Mouse (Mus musculus) heart, embryonic 15.5 days (tissue): Measurements from ENCODE around the gene Hydin. TPM values are rescaled to one million over a fixed set of nuclear protein-coding genes. Genes with fewer than 3 reads are reported as not detected.

Experiments used
- ATAC-seq: fragments of 200-750 bp; cut with Nextera tagmentation; replicated peaks from 2 replicates; pipeline ENCODE4 v1.8.0; 2017; ENCODE audit warnings: low read depth, moderate TSS enrichment; ENCODE audit not compliant: insufficient number of reproducible peaks, insufficient read depth, low FRiP score
- H3K27ac ChIP-seq: fragments of 300-500 bp; sonication (generic); 2 replicates; pipeline ENCODE4 v1.5.1; 2015; ENCODE audit warnings: mild to moderate bottlenecking, inconsistent platforms
- H3K27me3 ChIP-seq: fragments of 300-500 bp; sonication (generic); 2 replicates; pipeline ENCODE4 v1.6.1; 2015; ENCODE audit warnings: inconsistent platforms
- H3K36me3 ChIP-seq: fragments of 300-500 bp; sonication (generic); 2 replicates; pipeline ENCODE4 v1.6.1; 2015; ENCODE audit warnings: mild to moderate bottlenecking, inconsistent platforms
- H3K4me1 ChIP-seq: fragments of 300-500 bp; sonication (generic); replicated peaks from 2 replicates; pipeline ENCODE4 v1.6.1; 2015; ENCODE audit warnings: inconsistent platforms
- H3K4me2 ChIP-seq: fragments of 300-500 bp; sonication (generic); 2 replicates; pipeline ENCODE4 v1.6.1; 2015; ENCODE audit warnings: inconsistent platforms, mild to moderate bottlenecking, moderate library complexity
- H3K4me3 ChIP-seq: fragments of 300-500 bp; sonication (generic); 2 replicates; pipeline ENCODE4 v1.5.1; 2015; ENCODE audit warnings: mild to moderate bottlenecking, inconsistent platforms
- H3K9ac ChIP-seq: fragments of 300-500 bp; sonication (generic); 2 replicates; pipeline ENCODE4 v1.6.1; 2015; ENCODE audit warnings: mild to moderate bottlenecking, inconsistent platforms
- H3K9me3 ChIP-seq: fragments of 300-500 bp; sonication (generic); replicated peaks from 2 replicates; pipeline ENCODE4 v1.6.1; 2016; ENCODE audit warnings: inconsistent platforms
- WGBS: fragments of 180-500 bp; shearing (Covaris S2); methylation state at CpG from one replicate; pipeline ENCODE4 v1.1.7; 2015; ENCODE audit warnings: mixed read lengths; 5-methylcytosine and 5-hydroxymethylcytosine counted together
- polyA plus RNA-seq: library from polyadenylated mRNA; unstranded; fragments of >200 nt; fragmentation: Nextera tagmentation; extraction: Ambion mirVana; gene quantifications from 2 replicates; pipeline ENCODE4 v1.2.1, GENCODE M21; 2015

Hydin gene
- polyA plus RNA-seq, 1 experiment from 2014 or later, result 0.04 TPM

- Histone ChIP-seq H3K9ac (no peak overlapping the region), H3K4me1 (no peaks in the 10 kb centered on the region), H3K27me3 (no peaks in the 10 kb centered on the region), H3K27ac (no peak overlapping the region), H3K4me3 (no peak overlapping the region), H3K9me3 (no peaks in the 10 kb centered on the region), H3K36me3 (no peaks in the 10 kb centered on the region), H3K4me2 (no peak overlapping the region)
- WGBS, result 86% methylated on average over 6 of the region's 6 CpGs
- no peak for ATAC-seq
Observed at GRCm38 (mm10) chr8:110450463-110450862, 183.7 kb downstream of the Hydin start.

GRCm38 (mm10) chr8:110454466-110454865, 187.7 kb downstream of the Hydin start:
- Histone ChIP-seq H3K36me3 (no peaks in the 10 kb centered on the region), H3K4me1 (no peaks in the 10 kb centered on the region), H3K4me3 (no peak overlapping the region), H3K4me2 (no peak overlapping the region), H3K9ac (no peak overlapping the region), H3K27ac (no peak overlapping the region), H3K27me3 (no peaks in the 10 kb centered on the region), H3K9me3 (no peaks in the 10 kb centered on the region)
- WGBS, result 73% methylated on average over 4 of the region's 4 CpGs
- no peak for ATAC-seq

GRCm38 (mm10) chr8:110457424-110457823, 190.6 kb downstream of the Hydin start:
- 70% methylated on average over 4 of the region's 4 CpGs for WGBS
- Histone ChIP-seq H3K27ac (no peak overlapping the region), H3K36me3 (no peaks in the 10 kb centered on the region), H3K4me2 (no peak overlapping the region), H3K9me3 (no peaks in the 10 kb centered on the region), H3K27me3 (no peaks in the 10 kb centered on the region), H3K4me1 (no peaks in the 10 kb centered on the region), H3K4me3 (no peak overlapping the region), H3K9ac (no peak overlapping the region)
- no peak for ATAC-seq

GRCm38 (mm10) chr8:110462627-110463208, 195.9 kb downstream of the Hydin start:
- WGBS, result 80% methylated on average over 10 of the region's 10 CpGs
- no peak overlapping the region for H3K4me2 ChIP-seq
- no peaks in the 10 kb centered on the region for H3K36me3 ChIP-seq
- no peak overlapping the region for H3K9ac ChIP-seq
- no peak overlapping the region for H3K27ac ChIP-seq
- no peaks in the 10 kb centered on the region for H3K4me1 ChIP-seq
- H3K4me3 ChIP-seq, result no peak overlapping the region
- no peak for ATAC-seq
- H3K9me3 ChIP-seq, result no peaks in the 10 kb centered on the region
- H3K27me3 ChIP-seq, result no peaks in the 10 kb centered on the region

GRCm38 (mm10) chr8:110463773-110464460, 197.1 kb downstream of the Hydin start:
- H3K4me3 ChIP-seq, result no peak overlapping the region
- H3K27ac ChIP-seq, result no peak overlapping the region
- H3K9me3 ChIP-seq, result no peaks in the 10 kb centered on the region
- H3K9ac ChIP-seq, result no peak overlapping the region
- no peak for ATAC-seq
- no peaks in the 10 kb centered on the region for H3K36me3 ChIP-seq
- 81% methylated on average over 10 of the region's 10 CpGs for WGBS
- no peaks in the 10 kb centered on the region for H3K27me3 ChIP-seq
- H3K4me1 ChIP-seq, result no peaks in the 10 kb centered on the region
- no peak overlapping the region for H3K4me2 ChIP-seq

GRCm38 (mm10) chr8:110465606-110466005, 198.8 kb downstream of the Hydin start:
- H3K27ac ChIP-seq, result no peak overlapping the region
- no peak for ATAC-seq
- no peaks in the 10 kb centered on the region for H3K4me1 ChIP-seq
- H3K9ac ChIP-seq, result no peak overlapping the region
- no peak overlapping the region for H3K4me3 ChIP-seq
- no peaks in the 10 kb centered on the region for H3K9me3 ChIP-seq
- H3K27me3 ChIP-seq, result no peaks in the 10 kb centered on the region
- WGBS, result 76% methylated on average over 9 of the region's 9 CpGs
- H3K36me3 ChIP-seq, result no peaks in the 10 kb centered on the region
- H3K4me2 ChIP-seq, result no peak overlapping the region

- Histone ChIP-seq H3K4me1 (no peaks in the 10 kb centered on the region), H3K27me3 (no peaks in the 10 kb centered on the region; the same call in 1 of the 2 replicates), H3K27ac (no peak overlapping the region), H3K9me3 (no peaks in the 10 kb centered on the region), H3K4me2 (no peak overlapping the region), H3K9ac (no peak overlapping the region), H3K36me3 (no peaks in the 10 kb centered on the region), H3K4me3 (no peak overlapping the region)
- WGBS, result 75% methylated on average over 6 of the region's 6 CpGs
- no peak for ATAC-seq
Observed at GRCm38 (mm10) chr8:110477256-110477655, 210.5 kb downstream of the Hydin start.

- no peak overlapping the region for H3K9ac ChIP-seq
- H3K4me1 ChIP-seq, result no peaks in the 10 kb centered on the region
- H3K27ac ChIP-seq, result no peak overlapping the region
- ATAC-seq, result no peak
- no peaks in the 10 kb centered on the region for H3K36me3 ChIP-seq
- no peak overlapping the region for H3K4me2 ChIP-seq
- H3K27me3 ChIP-seq, result no peaks in the 10 kb centered on the region; the same call in 1 of the 2 replicates
- H3K4me3 ChIP-seq, result no peak overlapping the region
- WGBS, result 36% methylated on average over 6 of the region's 6 CpGs
- no peaks in the 10 kb centered on the region for H3K9me3 ChIP-seq
Observed at GRCm38 (mm10) chr8:110478576-110478975, 211.8 kb downstream of the Hydin start.

GRCm38 (mm10) chr8:110479401-110479800, 212.6 kb downstream of the Hydin start:
- 61% methylated on average over 12 of the region's 12 CpGs for WGBS
- ATAC-seq, result no peak
- Histone ChIP-seq H3K4me1 (no peaks in the 10 kb centered on the region), H3K27ac (no peak overlapping the region), H3K4me2 (no peak overlapping the region), H3K4me3 (no peak overlapping the region), H3K36me3 (no peaks in the 10 kb centered on the region), H3K9me3 (no peaks in the 10 kb centered on the region), H3K27me3 (no peaks in the 10 kb centered on the region; the same call in 1 of the 2 replicates), H3K9ac (no peak overlapping the region)

GRCm38 (mm10) chr8:110482275-110482674, 215.5 kb downstream of the Hydin start:
- no peaks in the 10 kb centered on the region for H3K9me3 ChIP-seq
- ATAC-seq, result no peak
- H3K27ac ChIP-seq, result no peak overlapping the region
- no peaks in the 10 kb centered on the region for H3K4me1 ChIP-seq
- H3K4me2 ChIP-seq, result no peak overlapping the region
- WGBS, result 36% methylated on average over 3 of the region's 3 CpGs
- H3K4me3 ChIP-seq, result no peak overlapping the region
- H3K36me3 ChIP-seq, result no peaks in the 10 kb centered on the region
- H3K9ac ChIP-seq, result no peak overlapping the region
- H3K27me3 ChIP-seq, result no peaks in the 10 kb centered on the region

- WGBS, result 84% methylated on average over 13 of the region's 13 CpGs
- H3K27ac ChIP-seq, result no peak overlapping the region
Observed at GRCm38 (mm10) chr8:110485234-110485633, 218.5 kb downstream of the Hydin start.

GRCm38 (mm10) chr8:110486020-110486419, 219.2 kb downstream of the Hydin start:
- Histone ChIP-seq H3K4me3 (no peak overlapping the region), H3K36me3 (no peaks in the 10 kb centered on the region), H3K27me3 (no peaks in the 10 kb centered on the region), H3K4me2 (no peak overlapping the region), H3K9ac (no peak overlapping the region), H3K27ac (no peak overlapping the region), H3K4me1 (no peaks in the 10 kb centered on the region), H3K9me3 (no peaks in the 10 kb centered on the region; the same call in 1 of the 2 replicates)
- 54% methylated on average over 13 of the region's 13 CpGs for WGBS
- no peak for ATAC-seq

More at GRCm38 (mm10) chr8:110485234-110485633, 218.5 kb downstream of the Hydin start:
- ATAC-seq, result no peak
- H3K27me3 ChIP-seq, result no peaks in the 10 kb centered on the region
- H3K4me1 ChIP-seq, result no peaks in the 10 kb centered on the region
- H3K36me3 ChIP-seq, result no peaks in the 10 kb centered on the region
- no peaks in the 10 kb centered on the region; the same call in 1 of the 2 replicates for H3K9me3 ChIP-seq
- H3K4me2 ChIP-seq, result no peak overlapping the region
- no peak overlapping the region for H3K9ac ChIP-seq
- no peak overlapping the region for H3K4me3 ChIP-seq
